Mouse (Mus musculus) intestine, postnatal 0 days (tissue): ENCODE data around the gene Syde2. TPM values are rescaled to one million over a fixed set of nuclear protein-coding genes. Genes with fewer than 3 reads are reported as not detected.
"Not testable (repeated sequence)": the region's sequence is repeated elsewhere in the genome, so short reads cannot be mapped to it uniquely, and the experiment has no call there.

ENCODE experiments used
- ATAC-seq: fragments of 200-750 bp; cut with Nextera tagmentation; 2 replicates; pipeline ENCODE4 v1.8.0; 2017; ENCODE audit warnings: mild to moderate bottlenecking, moderate TSS enrichment, moderate library complexity
- H3K27ac ChIP-seq: fragments of 300-500 bp; sonication (generic); 2 replicates; pipeline ENCODE4 v1.5.1; 2014; ENCODE audit warnings: mild to moderate bottlenecking, low read depth, low read length, moderate library complexity
- H3K27me3 ChIP-seq: fragments of 300-500 bp; sonication (generic); replicated peaks from 2 replicates; pipeline ENCODE4 v1.6.1; 2014; ENCODE audit warnings: low read length, mixed read lengths; ENCODE audit not compliant: control insufficient read depth, insufficient read depth
- H3K36me3 ChIP-seq: fragments of 300-500 bp; sonication (generic); 2 replicates; pipeline ENCODE4 v1.6.1; 2014; ENCODE audit warnings: mild to moderate bottlenecking, moderate library complexity; ENCODE audit not compliant: control insufficient read depth, insufficient read depth
- H3K4me1 ChIP-seq: fragments of 300-500 bp; sonication (generic); replicated peaks from 2 replicates; pipeline ENCODE4 v1.6.1; 2014; ENCODE audit warnings: antibody characterized with exemption, low read length, mixed read lengths; ENCODE audit not compliant: control insufficient read depth, insufficient read depth
- H3K4me2 ChIP-seq: fragments of 300-500 bp; sonication (generic); replicated peaks from 2 replicates; pipeline ENCODE4 v1.6.1; 2014; ENCODE audit warnings: low read depth, mild to moderate bottlenecking, moderate library complexity
- H3K4me3 ChIP-seq: fragments of 300-500 bp; sonication (generic); 2 replicates; pipeline ENCODE4 v1.5.1; 2014; ENCODE audit warnings: low read depth, low read length
- H3K9ac ChIP-seq: fragments of 300-500 bp; sonication (generic); 2 replicates; pipeline ENCODE4 v1.6.1; 2014; ENCODE audit warnings: mild to moderate bottlenecking, low read depth, low read length
- H3K9me3 ChIP-seq: fragments of 300-500 bp; sonication (generic); 2 replicates; pipeline ENCODE4 v1.6.1; 2016; ENCODE audit warnings: mixed run types; ENCODE audit not compliant: control insufficient read depth
- CTCF ChIP-seq: sonication (generic); IDR thresholded peaks from 2 replicates; pipeline ENCODE4 v1.5.1; 2016; ENCODE audit warnings: low read depth, mild to moderate bottlenecking, control low read depth, antibody characterized with exemption, moderate library complexity
- WGBS: fragments of 180-500 bp; shearing (Covaris S2); extraction: QIAGEN DNeasy Blood & Tissue Kit; methylation state at CpG from one replicate; pipeline ENCODE4 v1.1.7; 2014; 5-methylcytosine and 5-hydroxymethylcytosine counted together
- polyA plus RNA-seq: library from polyadenylated mRNA; unstranded; fragments of >200 nt; fragmentation: Nextera tagmentation; extraction: Ambion mirVana; gene quantifications from 2 replicates; pipeline ENCODE4 v1.2.1, GENCODE M21; 2015

The Syde2 gene
- polyA plus RNA-seq, 1 experiment from 2014 or later = 0.98 TPM

DNA sequence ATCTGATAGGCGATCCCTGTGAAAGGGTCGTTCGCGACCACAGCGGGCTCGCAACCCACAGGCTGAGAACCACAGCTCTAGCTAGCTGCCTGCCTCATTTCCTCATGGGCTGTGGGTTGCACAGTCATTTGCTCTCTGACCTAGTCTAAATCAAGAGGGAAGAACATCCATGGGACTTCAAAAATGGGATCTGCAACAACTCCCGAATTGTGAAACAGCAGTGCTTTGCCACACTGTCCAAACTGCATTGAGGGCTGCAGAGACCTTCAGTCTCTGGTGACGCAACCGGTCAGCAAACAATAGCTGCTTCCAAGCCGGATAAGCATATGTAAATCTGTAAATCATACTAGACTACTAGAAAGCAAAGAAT, 23.7 kb upstream of the Syde2 start:
- ATAC-seq = peak; percentile 82
- Histone ChIP-seq H3K4me1 (no peaks in the 10 kb centered on the region; the same call in 1 of the 2 replicates), H3K36me3 (no peaks in the 10 kb centered on the region), H3K27me3 (no peaks in the 10 kb centered on the region), H3K27ac (peak overlapping the region; percentile 82), H3K4me3 (peak overlapping the region; percentile 13; the same call in 1 of the 2 replicates), H3K9ac (0 out of 2 replicates have a peak overlapping the region, but pooled peaks have one; percentile 42), H3K9me3 (no peaks in the 10 kb centered on the region), H3K4me2 (peak overlapping the region; percentile 58)
- no peak for TF ChIP-seq CTCF
- WGBS = 22% methylated on average over 10 of the region's 10 CpGs

- 4% methylated on average over 10 of the region's 10 CpGs for WGBS
- no peaks in the 10 kb centered on the region for H3K36me3 ChIP-seq
- ATAC-seq = peak; percentile 90
- no peak overlapping the region for H3K4me3 ChIP-seq
- peak overlapping the region; percentile 58 for H3K4me2 ChIP-seq
- no peaks in the 10 kb centered on the region for H3K9me3 ChIP-seq
- H3K9ac ChIP-seq = no peak overlapping the region
- no peaks in the 10 kb centered on the region; the same call in 1 of the 2 replicates for H3K4me1 ChIP-seq
- peak overlapping the region; percentile 82 for H3K27ac ChIP-seq
- H3K27me3 ChIP-seq = no peaks in the 10 kb centered on the region
- 0 out of 2 replicates have a peak, but pooled peaks have one; percentile 5 for TF ChIP-seq CTCF
These were observed 23.2 kb upstream of the Syde2 start for GRCm38 (mm10) chr3:145964473-145964872.

DNA sequence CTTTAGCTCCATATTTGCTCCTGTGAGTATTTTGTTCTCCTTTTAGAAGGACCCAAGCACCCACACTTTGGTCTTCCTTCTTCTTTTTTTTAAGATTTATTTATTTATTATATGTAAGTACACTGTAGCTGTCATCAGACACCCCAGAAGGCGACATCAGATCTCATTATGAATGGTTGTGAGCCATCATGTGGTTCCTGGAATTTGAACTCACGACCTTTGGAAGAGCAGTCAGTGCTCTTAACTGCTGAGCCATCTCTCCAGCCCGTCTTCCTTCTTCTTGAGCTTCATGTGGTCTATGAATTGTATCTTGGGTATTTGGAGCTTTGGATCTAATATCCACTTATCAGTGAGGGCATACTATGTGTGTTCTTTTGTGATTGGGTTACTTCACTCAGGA, 22.1 kb upstream of the Syde2 start:
- not testable (repeated sequence) for H3K4me3 ChIP-seq, H3K9me3 ChIP-seq, H3K4me1 ChIP-seq, H3K9ac ChIP-seq, H3K4me2 ChIP-seq, H3K36me3 ChIP-seq, ATAC-seq, H3K27ac ChIP-seq, H3K27me3 ChIP-seq
- WGBS = 47% methylated on average over 3 of the region's 3 CpGs

DNA sequence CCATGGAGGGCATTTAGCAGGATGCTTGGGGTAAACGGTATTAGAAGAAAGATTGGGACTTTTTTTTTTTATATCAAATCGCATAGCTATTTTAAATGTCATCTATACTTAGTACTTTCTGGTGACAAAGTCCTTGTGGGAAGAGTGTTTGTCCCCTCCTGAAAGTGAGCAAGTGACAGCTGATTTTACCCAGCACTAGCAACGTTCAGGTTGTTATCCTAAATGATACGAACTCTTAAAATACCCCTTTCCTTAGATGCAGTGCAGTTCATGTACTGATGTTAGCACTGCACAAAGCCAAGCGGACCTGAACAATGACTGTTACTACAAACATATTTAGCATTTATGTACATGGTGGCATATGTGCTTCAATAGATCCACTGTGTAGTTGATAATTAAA, 20.9 kb upstream of the Syde2 start:
- no peak for ATAC-seq
- H3K9me3 ChIP-seq = no peaks in the 10 kb centered on the region
- no peak overlapping the region for H3K27ac ChIP-seq
- WGBS = 90% methylated on average over 5 of the region's 5 CpGs
- no peak for TF ChIP-seq CTCF
- H3K4me1 ChIP-seq = no peaks in the 10 kb centered on the region; the same call in 1 of the 2 replicates
- no peak overlapping the region for H3K9ac ChIP-seq
- H3K4me3 ChIP-seq = no peak overlapping the region
- H3K27me3 ChIP-seq = no peaks in the 10 kb centered on the region
- H3K4me2 ChIP-seq = no peak overlapping the region
- H3K36me3 ChIP-seq = no peaks in the 10 kb centered on the region

DNA sequence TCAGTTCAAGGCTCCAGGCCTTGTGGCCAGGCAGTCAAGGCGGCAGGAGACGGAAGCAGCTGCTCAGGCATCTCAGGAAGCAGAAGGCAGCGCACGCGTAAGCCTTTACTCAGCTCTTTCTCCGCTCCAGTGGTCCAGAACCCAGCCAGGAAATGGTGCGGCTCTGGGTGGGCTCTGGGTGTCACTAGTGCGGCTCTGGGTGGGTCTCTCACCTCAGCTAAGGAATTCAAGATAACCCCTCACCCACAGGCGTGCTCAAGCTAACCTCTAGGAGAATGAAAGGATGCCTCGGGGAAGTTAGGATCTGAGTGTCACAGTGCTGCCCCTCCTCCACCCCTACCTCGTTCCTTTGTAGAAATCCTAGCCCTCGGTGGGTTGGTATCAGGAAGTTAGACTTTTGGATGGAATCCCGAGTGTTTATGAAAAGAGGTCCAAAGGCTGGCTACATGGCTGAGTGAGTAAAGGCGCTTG, 18.6 kb upstream of the Syde2 start:
- no peak overlapping the region for H3K4me2 ChIP-seq
- H3K27ac ChIP-seq = no peak overlapping the region
- no peak for ATAC-seq
- H3K9me3 ChIP-seq = peaks cover 2% of the 10 kb centered on the region; the same call in 1 of the 2 replicates
- no peak for TF ChIP-seq CTCF
- H3K27me3 ChIP-seq = no peaks in the 10 kb centered on the region
- 53% methylated on average over 14 of the region's 14 CpGs for WGBS
- H3K36me3 ChIP-seq = no peaks in the 10 kb centered on the region
- no peak overlapping the region for H3K4me3 ChIP-seq
- no peaks in the 10 kb centered on the region for H3K4me1 ChIP-seq
- H3K9ac ChIP-seq = no peak overlapping the region

DNA sequence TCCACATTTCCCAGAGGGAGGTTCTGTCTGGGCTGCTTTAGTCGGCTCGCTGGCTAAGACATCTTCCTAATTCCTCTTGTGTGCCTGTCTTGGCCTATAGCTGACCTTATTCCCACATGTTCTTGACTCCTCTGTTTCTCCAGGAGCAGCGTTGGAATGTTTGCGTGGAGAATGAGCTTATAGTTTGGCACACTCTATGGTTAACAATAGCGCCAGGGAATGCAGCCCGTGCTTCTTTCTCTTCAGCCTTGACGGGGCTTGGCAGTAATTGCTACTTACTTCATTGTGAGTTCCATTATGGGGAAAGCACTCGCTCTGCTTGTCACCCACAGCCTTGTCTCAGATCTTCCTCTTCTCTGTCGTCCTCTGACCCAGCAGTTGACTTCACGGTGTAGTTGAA, 16.2 kb upstream of the Syde2 start:
- no peak for TF ChIP-seq CTCF
- no peak for ATAC-seq
- no peak overlapping the region for H3K9ac ChIP-seq
- no peaks in the 10 kb centered on the region for H3K27me3 ChIP-seq
- 71% methylated on average over 10 of the region's 10 CpGs for WGBS
- H3K4me3 ChIP-seq = no peak overlapping the region
- peaks cover 6% of the 10 kb centered on the region; the same call in 1 of the 2 replicates for H3K9me3 ChIP-seq
- no peak overlapping the region for H3K4me2 ChIP-seq
- no peaks in the 10 kb centered on the region for H3K4me1 ChIP-seq
- no peak overlapping the region for H3K27ac ChIP-seq
- H3K36me3 ChIP-seq = no peaks in the 10 kb centered on the region

GRCm38 (mm10) chr3:145974986-145975385, 12.7 kb upstream of the Syde2 start:
- no peaks in the 10 kb centered on the region for H3K4me1 ChIP-seq
- no peak overlapping the region for H3K4me2 ChIP-seq
- no peak overlapping the region for H3K4me3 ChIP-seq
- H3K27ac ChIP-seq = no peak overlapping the region
- no peaks in the 10 kb centered on the region for H3K27me3 ChIP-seq
- H3K9me3 ChIP-seq = peaks cover 6% of the 10 kb centered on the region; the same call in 1 of the 2 replicates
- 77% methylated on average over 7 of the region's 7 CpGs for WGBS
- TF ChIP-seq CTCF = no peak
- H3K9ac ChIP-seq = no peak overlapping the region
- H3K36me3 ChIP-seq = no peaks in the 10 kb centered on the region
- ATAC-seq = no peak
